Mouse (Mus musculus) frontal cortex, postnatal 10 days (tissue): ENCODE data around the gene Pnp.
"Not testable (repeated sequence)": the region's sequence is repeated elsewhere in the genome, so short reads cannot be mapped to it uniquely, and the experiment has no call there.

Experiments
- DNase-seq, 2 experiments: peaks; one replicate each; pipeline ENCODE4 v3.0.0; 2022; ENCODE audit warnings: low spot score in 2 of 2, mixed read lengths in 1 of 2

Pnp gene

GRCm38 (mm10) chr14:50930377-50930753, 517 bp upstream of the Pnp start:
- DNase-seq = peak in 1 of 2 experiments; percentile 56

- no peak for DNase-seq
Measured at GRCm38 (mm10) chr14:50931493-50932020, 675 bp downstream of the Pnp start.

GRCm38 (mm10) chr14:50936649-50937048, 5.8 kb downstream of the Pnp start:
- no peak for DNase-seq

- DNase-seq = no peak
Measured at GRCm38 (mm10) chr14:50938119-50938908, 7.4 kb downstream of the Pnp start.

- no peak for DNase-seq
Measured at GRCm38 (mm10) chr14:50938940-50939339, 8.1 kb downstream of the Pnp start.

GRCm38 (mm10) chr14:50943932-50944667, 13.2 kb downstream of the Pnp start, which contains the start of gene Gm49342:
Gm49342 (plus strand) TSS chr14:50944517.
- peak; percentile 82 to 89 for DNase-seq

GRCm38 (mm10) chr14:50944668-50945033, 13.8 kb downstream of the Pnp start:
- not testable (repeated sequence) for DNase-seq

GRCm38 (mm10) chr14:50945081-50945480, 14.2 kb downstream of the Pnp start:
- DNase-seq = not testable (repeated sequence)

- DNase-seq = not testable (repeated sequence)
Measured at GRCm38 (mm10) chr14:50945526-50945925, 14.6 kb downstream of the Pnp start.

- DNase-seq = no peak
Measured at GRCm38 (mm10) chr14:50955487-50955886, 24.6 kb downstream of the Pnp start.

- DNase-seq = peak; percentile 53 to 66
Measured at GRCm38 (mm10) chr14:50955942-50956508, 25.1 kb downstream of the Pnp start, which contains the start of gene Pnp2. Pnp2 (plus strand) TSS chr14:50955992.

- not testable (repeated sequence) for DNase-seq
Measured at GRCm38 (mm10) chr14:50956724-50957123, 25.8 kb downstream of the Pnp start.

- not testable (repeated sequence) for DNase-seq
Measured at GRCm38 (mm10) chr14:50957146-50957545, 26.3 kb downstream of the Pnp start.

GRCm38 (mm10) chr14:50958289-50958995, 27.6 kb downstream of the Pnp start:
- DNase-seq = not testable (repeated sequence)

GRCm38 (mm10) chr14:50968216-50968980, 37.5 kb downstream of the Pnp start:
- no peak for DNase-seq

GRCm38 (mm10) chr14:50969041-50969440, 38.2 kb downstream of the Pnp start:
- DNase-seq = no peak

GRCm38 (mm10) chr14:50969558-50970544, 39.0 kb downstream of the Pnp start:
- peak; percentile 51 to 52 for DNase-seq

- no peak for DNase-seq
Measured at GRCm38 (mm10) chr14:50970822-50971221, 39.9 kb downstream of the Pnp start.

- DNase-seq = not testable (repeated sequence)
Measured at GRCm38 (mm10) chr14:50973054-50973453, 42.2 kb downstream of the Pnp start.
